Mouse (Mus musculus) Patski (cell line): Measurements from ENCODE around the gene Slitrk1. TPM values are rescaled to one million over a fixed set of nuclear protein-coding genes. Genes with fewer than 3 reads are reported as not detected.
A peak's percentile ranks its signal among the peaks of the same experiment; 100 is the strongest.

ENCODE experiments used
- ATAC-seq: fragments of 100-300 bp; one replicate; pipeline ENCODE4 v1.8.0; 2021
- CTCF ChIA-PET: fragments of 350-600 bp; sonication (Branson Sonifier 250); formaldehyde crosslinking; loops from one replicate; lab custom pipeline; 2022; ENCODE audit warnings: inconsistent platforms; lab: Charles Lee
- POLR2A ChIA-PET: fragments of 350-600 bp; sonication (Branson Sonifier 250); formaldehyde crosslinking; loops from one replicate; lab custom pipeline; 2022; ENCODE audit warnings: antibody characterized with exemption, inconsistent platforms; lab: Charles Lee
- DNase-seq: peaks from one replicate; pipeline ENCODE4 v3.0.0-alpha.2; 2011; ENCODE audit warnings: low read depth, low spot score
- H3K27me3 ChIP-seq: fragments of 371-371 bp; one replicate; pipeline ENCODE4 v1.5.1; 2021
- CTCF ChIP-seq: fragments of 100-300 bp; IDR thresholded peaks from one replicate; pipeline ENCODE4 v1.5.1; 2021
- in situ Hi-C: fragments of 300-500 bp; cut with MboI; formaldehyde crosslinking; loops from 3 replicates; pipeline ENCODE4 v1.11.1; 2018; ENCODE audit warnings: low pct_unique_long_range_greater_than_20kb, mixed read lengths
- polyA plus RNA-seq: library from polyadenylated mRNA; unstranded; gene quantifications from one replicate; pipeline ENCODE4 v1.2.3, GENCODE M21; 2021

The Slitrk1 gene
- polyA plus RNA-seq = not detected

GRCm38 (mm10) chr14:108913714-108914263, at the start of gene Slitrk1:
TSS of gene Slitrk1 (minus strand) at chr14:108914158.
- no peak for TF ChIP-seq CTCF
- ATAC-seq (no peak), DNase-seq (no peak)
- in situ Hi-C loops = no loop called here
- H3K27me3 ChIP-seq = peaks cover 18% of the 10 kb centered on the region
- ChIA-PET CTCF (no interaction called here), POLR2A (no interaction called here)

- H3K27me3 ChIP-seq = no peaks in the 10 kb centered on the region
- POLR2A ChIA-PET = no interaction called here
- no peak for ATAC-seq
- CTCF ChIA-PET = no interaction called here
- in situ Hi-C loops = no loop called here
- DNase-seq = no peak
- no peak for TF ChIP-seq CTCF
Measured at GRCm38 (mm10) chr14:108935777-108936176, 21.8 kb upstream of the Slitrk1 start.

GRCm38 (mm10) chr14:108914336-108914735, 378 bp upstream of the Slitrk1 start:
- in situ Hi-C loops = no loop called here
- peaks cover 18% of the 10 kb centered on the region for H3K27me3 ChIP-seq
- no peak for DNase-seq
- ChIA-PET CTCF (no interaction called here), POLR2A (no interaction called here)
- no peak for TF ChIP-seq CTCF
- ATAC-seq = no peak

GRCm38 (mm10) chr14:108912876-108913490, 975 bp downstream of the Slitrk1 start:
- no peak for ATAC-seq
- no peak for DNase-seq
- peaks cover 18% of the 10 kb centered on the region for H3K27me3 ChIP-seq
- no peak for TF ChIP-seq CTCF
- POLR2A ChIA-PET = no interaction called here
- in situ Hi-C loops = no loop called here
- CTCF ChIA-PET = no interaction called here

GRCm38 (mm10) chr14:108912021-108912875, 1.7 kb downstream of the Slitrk1 start:
- peaks cover 18% of the 10 kb centered on the region for H3K27me3 ChIP-seq
- ATAC-seq = no peak

GRCm38 (mm10) chr14:108911138-108911841, 2.7 kb downstream of the Slitrk1 start:
- peaks cover 18% of the 10 kb centered on the region for H3K27me3 ChIP-seq
- TF ChIP-seq CTCF = no peak
- POLR2A ChIA-PET = no interaction called here
- DNase-seq (no peak), ATAC-seq (peak; percentile 31)
- in situ Hi-C loops = no loop called here
- CTCF ChIA-PET = no interaction called here

More at GRCm38 (mm10) chr14:108912021-108912875, 1.7 kb downstream of the Slitrk1 start:
- ChIA-PET POLR2A (no interaction called here), CTCF (no interaction called here)
- no peak for DNase-seq
- in situ Hi-C loops = no loop called here
- no peak for TF ChIP-seq CTCF

GRCm38 (mm10) chr14:108910449-108911137, 3.4 kb downstream of the Slitrk1 start:
- POLR2A ChIA-PET = no interaction called here
- TF ChIP-seq CTCF = no peak
- no peak for DNase-seq
- CTCF ChIA-PET = no interaction called here
- ATAC-seq = no peak
- peaks cover 18% of the 10 kb centered on the region for H3K27me3 ChIP-seq
- in situ Hi-C loops = no loop called here

GRCm38 (mm10) chr14:108909336-108909953, 4.5 kb downstream of the Slitrk1 start:
- TF ChIP-seq CTCF = no peak
- in situ Hi-C loops = no loop called here

GRCm38 (mm10) chr14:108898601-108899000, 15.4 kb downstream of the Slitrk1 start:
- in situ Hi-C loops = no loop called here
- H3K27me3 ChIP-seq = peaks cover 9% of the 10 kb centered on the region
- ChIA-PET POLR2A (no interaction called here), CTCF (no interaction called here)
- TF ChIP-seq CTCF = no peak
- DNase-seq (no peak), ATAC-seq (no peak)

More at GRCm38 (mm10) chr14:108909336-108909953, 4.5 kb downstream of the Slitrk1 start:
- DNase-seq = no peak
- ATAC-seq = no peak
- peaks cover 18% of the 10 kb centered on the region for H3K27me3 ChIP-seq
- ChIA-PET CTCF (no interaction called here), POLR2A (no interaction called here)

- H3K27me3 ChIP-seq = peaks cover 5% of the 10 kb centered on the region
- ChIA-PET POLR2A (interaction anchor here (1.1 kb wide), 1 partner anchor 37 kb away, joined by 3 read pairs; no protein-coding TSS in a partner anchor), CTCF (interaction anchor here (1.4 kb wide), 1 partner anchor 18 kb away, joined by 3 read pairs; no protein-coding TSS in a partner anchor)
- in situ Hi-C loops = no loop called here
- ATAC-seq (no peak), DNase-seq (no peak)
- no peak for TF ChIP-seq CTCF
Measured at GRCm38 (mm10) chr14:108895456-108895855, 18.5 kb downstream of the Slitrk1 start.
